Mouse (Mus musculus) forebrain, embryonic 16.5 days (tissue): ENCODE results near the gene Myo1h. TPM values are rescaled to one million over a fixed set of nuclear protein-coding genes. Genes with fewer than 3 reads are reported as not detected.

Source experiments
- ATAC-seq: fragments of 200-750 bp; cut with Nextera tagmentation; 2 replicates; pipeline ENCODE4 v1.8.0; 2017; ENCODE audit warnings: mild to moderate bottlenecking, moderate library complexity
- H3K27ac ChIP-seq: fragments of 300-500 bp; sonication (generic); 2 replicates; pipeline ENCODE4 v1.5.1; 2014; ENCODE audit warnings: low read length, control low read depth
- H3K27me3 ChIP-seq: fragments of 300-500 bp; sonication (generic); replicated peaks from 2 replicates; pipeline ENCODE4 v1.6.1; 2014; ENCODE audit warnings: low read length; ENCODE audit not compliant: control insufficient read depth, insufficient read depth
- H3K36me3 ChIP-seq: fragments of 300-500 bp; sonication (generic); 2 replicates; pipeline ENCODE4 v1.6.1; 2014; ENCODE audit not compliant: control insufficient read depth, insufficient read depth
- H3K4me1 ChIP-seq: fragments of 300-500 bp; sonication (generic); replicated peaks from 2 replicates; pipeline ENCODE4 v1.6.1; 2014; ENCODE audit warnings: low read length; ENCODE audit not compliant: control insufficient read depth, insufficient read depth
- H3K4me2 ChIP-seq: fragments of 300-500 bp; sonication (generic); 2 replicates; pipeline ENCODE4 v1.6.1; 2014; ENCODE audit warnings: mild to moderate bottlenecking, low read length, control low read depth
- H3K4me3 ChIP-seq: fragments of 300-500 bp; sonication (generic); replicated peaks from 2 replicates; pipeline ENCODE4 v1.5.1; 2014; ENCODE audit warnings: mild to moderate bottlenecking, low read length, control low read depth
- H3K9ac ChIP-seq: fragments of 300-500 bp; sonication (generic); replicated peaks from 2 replicates; pipeline ENCODE4 v1.6.1; 2014; ENCODE audit warnings: low read depth, low read length, control low read depth
- H3K9me3 ChIP-seq: fragments of 300-500 bp; sonication (generic); 2 replicates; pipeline ENCODE4 v1.6.1; 2016; ENCODE audit warnings: low read length; ENCODE audit not compliant: control insufficient read depth
- WGBS: fragments of 180-500 bp; shearing (Covaris S2); extraction: QIAGEN DNeasy Blood & Tissue Kit; methylation state at CpG from one replicate; pipeline ENCODE4 v1.1.7; 2014; 5-methylcytosine and 5-hydroxymethylcytosine counted together
- polyA plus RNA-seq: library from polyadenylated mRNA; unstranded; fragments of >200 nt; fragmentation: Nextera tagmentation; extraction: Ambion mirVana; gene quantifications from 2 replicates; pipeline ENCODE4 v1.2.1, GENCODE M21; 2015

Gene Myo1h
- polyA plus RNA-seq, 1 experiment from 2014 or later = 0.91 TPM

GRCm38 (mm10) chr5:114269984-114270383, 19.0 kb upstream of the Myo1h start:
- no peak for ATAC-seq
- peaks cover 44% of the 10 kb centered on the region for H3K27me3 ChIP-seq
- peaks cover 16% of the 10 kb centered on the region for H3K4me1 ChIP-seq
- no peak overlapping the region for H3K4me3 ChIP-seq
- H3K4me2 ChIP-seq = no peak overlapping the region
- H3K36me3 ChIP-seq = no peaks in the 10 kb centered on the region
- 21% methylated on average over 12 of the region's 12 CpGs for WGBS
- H3K27ac ChIP-seq = no peak overlapping the region
- no peaks in the 10 kb centered on the region for H3K9me3 ChIP-seq
- no peak overlapping the region for H3K9ac ChIP-seq

- Histone ChIP-seq H3K9ac (no peak within 1 kb of the TSS), H3K36me3 (no peaks in the 10 kb centered on the region), H3K27ac (no peak within 1 kb of the TSS), H3K9me3 (no peaks in the 10 kb centered on the region), H3K4me3 (peak within 1 kb of the TSS; percentile 45), H3K4me1 (peaks cover 14% of the 10 kb centered on the region), H3K27me3 (peaks cover 76% of the 10 kb centered on the region), H3K4me2 (peak within 1 kb of the TSS; percentile 70)
- WGBS = under 1% methylated on average over 49 of the region's 56 CpGs
- ATAC-seq = no peak
These were observed 15.1 kb upstream of the Myo1h start, which contains the start of gene Foxn4 for GRCm38 (mm10) chr5:114273693-114274402. Gene Foxn4 (minus strand): TSS chr5:114273807.

- no peak for ATAC-seq
- Histone ChIP-seq H3K4me2 (no peak overlapping the region), H3K9me3 (no peaks in the 10 kb centered on the region), H3K36me3 (no peaks in the 10 kb centered on the region), H3K27me3 (peaks cover 69% of the 10 kb centered on the region), H3K27ac (no peak overlapping the region), H3K4me1 (peaks cover 18% of the 10 kb centered on the region), H3K9ac (no peak overlapping the region), H3K4me3 (no peak overlapping the region)
- WGBS = 6% methylated on average over 8 of the region's 8 CpGs
These were observed 13.6 kb upstream of the Myo1h start for GRCm38 (mm10) chr5:114275339-114275738.

GRCm38 (mm10) chr5:114275991-114276390, 13.0 kb upstream of the Myo1h start:
- H3K9ac ChIP-seq = no peak overlapping the region
- no peaks in the 10 kb centered on the region for H3K9me3 ChIP-seq
- WGBS = 13% methylated on average over 16 of the region's 16 CpGs
- no peak for ATAC-seq
- H3K27ac ChIP-seq = no peak overlapping the region
- no peak overlapping the region for H3K4me2 ChIP-seq
- no peaks in the 10 kb centered on the region for H3K36me3 ChIP-seq
- H3K27me3 ChIP-seq = peaks cover 65% of the 10 kb centered on the region
- peaks cover 18% of the 10 kb centered on the region for H3K4me1 ChIP-seq
- H3K4me3 ChIP-seq = no peak overlapping the region

- 16% methylated on average over 12 of the region's 12 CpGs for WGBS
- Histone ChIP-seq H3K4me2 (peak overlapping the region; percentile 23; the same call in 1 of the 2 replicates), H3K4me1 (peaks cover 5% of the 10 kb centered on the region; the same call in 1 of the 2 replicates), H3K36me3 (no peaks in the 10 kb centered on the region), H3K4me3 (no peak overlapping the region), H3K9ac (no peak overlapping the region; the same call in 1 of the 2 replicates), H3K27me3 (peaks cover 38% of the 10 kb centered on the region), H3K27ac (no peak overlapping the region; the same call in 1 of the 2 replicates), H3K9me3 (no peaks in the 10 kb centered on the region)
- no peak; the same call in 1 of the 2 replicates for ATAC-seq
These were observed 9.4 kb upstream of the Myo1h start for GRCm38 (mm10) chr5:114279382-114280143.

GRCm38 (mm10) chr5:114282346-114282745, 6.6 kb upstream of the Myo1h start:
- Histone ChIP-seq H3K4me3 (no peak overlapping the region), H3K9me3 (no peaks in the 10 kb centered on the region), H3K4me2 (no peak overlapping the region), H3K4me1 (peaks cover 8% of the 10 kb centered on the region; the same call in 1 of the 2 replicates), H3K27me3 (peaks cover 12% of the 10 kb centered on the region; the same call in 1 of the 2 replicates), H3K36me3 (no peaks in the 10 kb centered on the region), H3K9ac (no peak overlapping the region), H3K27ac (no peak overlapping the region)
- ATAC-seq = no peak
- WGBS = 58% methylated on average over 6 of the region's 6 CpGs

GRCm38 (mm10) chr5:114284604-114285397, 4.2 kb upstream of the Myo1h start:
- Histone ChIP-seq H3K27me3 (0 out of 2 replicates have a peak, but pooled peaks cover 3% of the 10 kb centered on the region), H3K4me3 (no peak overlapping the region), H3K27ac (peak overlapping the region; percentile 54; the same call in 1 of the 2 replicates), H3K4me1 (peaks cover 8% of the 10 kb centered on the region), H3K9ac (no peak overlapping the region), H3K36me3 (no peaks in the 10 kb centered on the region), H3K4me2 (no peak overlapping the region), H3K9me3 (no peaks in the 10 kb centered on the region)
- ATAC-seq = peak; percentile 82
- 16% methylated on average over 13 of the region's 13 CpGs for WGBS

- Histone ChIP-seq H3K27me3 (0 out of 2 replicates have a peak, but pooled peaks cover 3% of the 10 kb centered on the region), H3K9ac (no peak overlapping the region), H3K36me3 (no peaks in the 10 kb centered on the region), H3K4me2 (no peak overlapping the region), H3K9me3 (no peaks in the 10 kb centered on the region), H3K27ac (no peak overlapping the region), H3K4me3 (no peak overlapping the region), H3K4me1 (peaks cover 13% of the 10 kb centered on the region)
- peak; percentile 49 for ATAC-seq
- WGBS = 34% methylated on average over 3 of the region's 3 CpGs
These were observed 3.6 kb upstream of the Myo1h start for GRCm38 (mm10) chr5:114285398-114285700.

GRCm38 (mm10) chr5:114286102-114286501, 2.9 kb upstream of the Myo1h start:
- Histone ChIP-seq H3K4me3 (no peak overlapping the region), H3K9ac (no peak overlapping the region), H3K4me1 (peaks cover 13% of the 10 kb centered on the region), H3K27ac (no peak overlapping the region), H3K9me3 (no peaks in the 10 kb centered on the region), H3K4me2 (no peak overlapping the region), H3K27me3 (0 out of 2 replicates have a peak, but pooled peaks cover 3% of the 10 kb centered on the region), H3K36me3 (no peaks in the 10 kb centered on the region)
- no peak for ATAC-seq
- WGBS = 87% methylated on average over 4 of the region's 4 CpGs
